Mouse (Mus musculus) heart, embryonic 14.5 days (tissue): ENCODE data around the gene Cdc42ep3. TPM values are rescaled to one million over a fixed set of nuclear protein-coding genes. Genes with fewer than 3 reads are reported as not detected.

Experiments used
- ATAC-seq: fragments of 200-750 bp; cut with Nextera tagmentation; 2 replicates; pipeline ENCODE4 v1.8.0; 2017; ENCODE audit warnings: low read depth, moderate TSS enrichment; ENCODE audit not compliant: insufficient number of reproducible peaks, insufficient read depth, low FRiP score
- H3K27ac ChIP-seq, 2 experiments: fragments of 200-500 bp in 1 of 2; fragments of 300-500 bp in 1 of 2; sonication (generic) in 1 of 2; replicated peaks in 1 of 2; 2 replicates each; pipeline ENCODE4 v1.5.1; 2012 to 2014; ENCODE audit warnings: low read depth in 2 of 2, low read length in 2 of 2, control low read depth in 1 of 2, mild to moderate bottlenecking in 1 of 2, mixed read lengths in 1 of 2; ENCODE audit not compliant: control insufficient read depth in 1 of 2, insufficient read depth in 1 of 2
- H3K27me3 ChIP-seq: fragments of 300-500 bp; sonication (generic); 2 replicates; pipeline ENCODE4 v1.6.1; 2014; ENCODE audit warnings: mild to moderate bottlenecking, low read length, control low read depth; ENCODE audit not compliant: control insufficient read depth, insufficient read depth
- H3K36me3 ChIP-seq: fragments of 300-500 bp; sonication (generic); 2 replicates; pipeline ENCODE4 v1.6.1; 2014; ENCODE audit warnings: mild to moderate bottlenecking, control low read depth, low read length, mixed read lengths; ENCODE audit not compliant: control insufficient read depth, insufficient read depth
- H3K4me1 ChIP-seq, 2 experiments: fragments of 200-500 bp in 1 of 2; fragments of 300-500 bp in 1 of 2; sonication (generic) in 1 of 2; 2 replicates each; pipeline ENCODE4 v1.6.1; 2012 to 2014; ENCODE audit warnings: low read length in 2 of 2, control low read depth in 1 of 2, mixed read lengths in 1 of 2; ENCODE audit not compliant: control insufficient read depth in 2 of 2, insufficient read depth in 2 of 2
- H3K4me2 ChIP-seq: fragments of 300-500 bp; sonication (generic); 2 replicates; pipeline ENCODE4 v1.6.1; 2014; ENCODE audit warnings: mild to moderate bottlenecking, low read length
- H3K4me3 ChIP-seq, 2 experiments: fragments of 200-500 bp in 1 of 2; fragments of 300-500 bp in 1 of 2; sonication (generic) in 1 of 2; 2 replicates each; pipeline ENCODE4 v1.5.1; 2012 to 2014; ENCODE audit warnings: low read length in 2 of 2, mild to moderate bottlenecking in 2 of 2, control low read depth in 1 of 2, low read depth in 1 of 2, moderate library complexity in 1 of 2; ENCODE audit not compliant: control insufficient read depth in 1 of 2, insufficient read depth in 1 of 2
- H3K9ac ChIP-seq: fragments of 300-500 bp; sonication (generic); 2 replicates; pipeline ENCODE4 v1.6.1; 2014; ENCODE audit warnings: mild to moderate bottlenecking, low read length
- H3K9me3 ChIP-seq: fragments of 300-500 bp; sonication (generic); 2 replicates; pipeline ENCODE4 v1.6.1; 2016; ENCODE audit warnings: low read length, control low read depth; ENCODE audit not compliant: control insufficient read depth
- WGBS: fragments of 180-500 bp; shearing (Covaris S2); extraction: QIAGEN DNeasy Blood & Tissue Kit; methylation state at CpG from one replicate; pipeline ENCODE4 v1.1.7; 2014; 5-methylcytosine and 5-hydroxymethylcytosine counted together
- polyA plus RNA-seq: library from polyadenylated mRNA; unstranded; fragments of >200 nt; fragmentation: Nextera tagmentation; extraction: Ambion mirVana; gene quantifications from 2 replicates; pipeline ENCODE4 v1.2.1, GENCODE M21; 2014

The Cdc42ep3 gene
- polyA plus RNA-seq, 1 experiment from 2014 or later, result 69.4 TPM

GRCm38 (mm10) chr17:79353446-79354173 lies 1.3 kb downstream of the Cdc42ep3 start:
- H3K4me1 ChIP-seq, result peaks cover 21 to 48% of the 10 kb centered on the region in 2 experiments
- peak overlapping the region; percentile 90 to 96 for H3K27ac ChIP-seq
- ATAC-seq, result no peak
- peak overlapping the region; percentile 68 to 82 for H3K4me3 ChIP-seq
- H3K9ac ChIP-seq, result peak overlapping the region; percentile 96
- H3K36me3 ChIP-seq, result peaks cover 22% of the 10 kb centered on the region
- no peaks in the 10 kb centered on the region for H3K9me3 ChIP-seq
- H3K4me2 ChIP-seq, result peak overlapping the region; percentile 100
- no peaks in the 10 kb centered on the region for H3K27me3 ChIP-seq
- 8% methylated on average over 16 of the region's 16 CpGs for WGBS

- peak overlapping the region in 1 of 2 experiments; percentile 6; a peak in 1 of 4 replicates for H3K27ac ChIP-seq
- peak overlapping the region; percentile 32 for H3K4me2 ChIP-seq
- peaks cover 48% of the 10 kb centered on the region for H3K36me3 ChIP-seq
- 17% methylated on average over 11 of the region's 11 CpGs for WGBS
- peaks cover 22 to 68% of the 10 kb centered on the region in 2 experiments for H3K4me1 ChIP-seq
- no peak for ATAC-seq
- no peaks in the 10 kb centered on the region for H3K9me3 ChIP-seq
- H3K4me3 ChIP-seq, result no peak overlapping the region
- H3K9ac ChIP-seq, result no peak overlapping the region
- no peaks in the 10 kb centered on the region for H3K27me3 ChIP-seq
These were observed 4.1 kb downstream of the Cdc42ep3 start for GRCm38 (mm10) chr17:79350751-79351191.

- H3K4me2 ChIP-seq, result no peak overlapping the region
- WGBS, result 73% methylated on average over 4 of the region's 4 CpGs
- no peak for ATAC-seq
- H3K27ac ChIP-seq, result no peak overlapping the region
- no peak overlapping the region for H3K4me3 ChIP-seq
- H3K9ac ChIP-seq, result no peak overlapping the region; the same call in 1 of the 2 replicates
- peaks cover 54% of the 10 kb centered on the region for H3K36me3 ChIP-seq
- H3K27me3 ChIP-seq, result no peaks in the 10 kb centered on the region
- no peaks in the 10 kb centered on the region for H3K9me3 ChIP-seq
- H3K4me1 ChIP-seq, result peaks cover 22 to 80% of the 10 kb centered on the region in 2 experiments
These were observed 5.5 kb downstream of the Cdc42ep3 start for GRCm38 (mm10) chr17:79349371-79349770.

GRCm38 (mm10) chr17:79347920-79348589 lies 6.8 kb downstream of the Cdc42ep3 start:
- Histone ChIP-seq H3K36me3 (peaks cover 54% of the 10 kb centered on the region), H3K27me3 (no peaks in the 10 kb centered on the region), H3K4me2 (no peak overlapping the region), H3K9ac (0 out of 2 replicates have a peak overlapping the region, but pooled peaks have one; percentile 16), H3K4me3 (no peak overlapping the region), H3K27ac (no peak overlapping the region; a peak in 1 of 4 replicates), H3K4me1 (peaks cover 26 to 90% of the 10 kb centered on the region in 2 experiments), H3K9me3 (no peaks in the 10 kb centered on the region)
- WGBS, result 59% methylated on average over 7 of the region's 7 CpGs
- no peak for ATAC-seq

GRCm38 (mm10) chr17:79347291-79347690 lies 7.6 kb downstream of the Cdc42ep3 start:
- H3K27me3 ChIP-seq, result no peaks in the 10 kb centered on the region
- 56% methylated on average over 4 of the region's 4 CpGs for WGBS
- no peak for ATAC-seq
- H3K9ac ChIP-seq, result no peak overlapping the region
- H3K36me3 ChIP-seq, result peaks cover 54% of the 10 kb centered on the region
- no peak overlapping the region for H3K4me2 ChIP-seq
- H3K9me3 ChIP-seq, result no peaks in the 10 kb centered on the region
- H3K4me3 ChIP-seq, result no peak overlapping the region
- no peak overlapping the region for H3K27ac ChIP-seq
- peaks cover 23 to 91% of the 10 kb centered on the region in 2 experiments for H3K4me1 ChIP-seq

- H3K4me3 ChIP-seq, result no peak overlapping the region
These were observed 9.7 kb downstream of the Cdc42ep3 start for GRCm38 (mm10) chr17:79345001-79345709.

GRCm38 (mm10) chr17:79343334-79343946 lies 11.5 kb downstream of the Cdc42ep3 start:
- Histone ChIP-seq H3K4me2 (no peak overlapping the region), H3K9ac (no peak overlapping the region), H3K27me3 (no peaks in the 10 kb centered on the region), H3K36me3 (peaks cover 31% of the 10 kb centered on the region), H3K27ac (no peak overlapping the region; a peak in 1 of 4 replicates), H3K9me3 (no peaks in the 10 kb centered on the region), H3K4me3 (no peak overlapping the region), H3K4me1 (peaks cover 15 to 72% of the 10 kb centered on the region in 2 experiments)
- no peak for ATAC-seq
- WGBS, result 47% methylated on average over 5 of the region's 5 CpGs

More at GRCm38 (mm10) chr17:79345001-79345709, 9.7 kb downstream of the Cdc42ep3 start:
- no peak for ATAC-seq
- Histone ChIP-seq H3K27ac (no peak overlapping the region), H3K36me3 (peaks cover 47% of the 10 kb centered on the region), H3K4me1 (peaks cover 17 to 75% of the 10 kb centered on the region in 2 experiments), H3K9me3 (no peaks in the 10 kb centered on the region), H3K9ac (no peak overlapping the region), H3K4me2 (no peak overlapping the region), H3K27me3 (no peaks in the 10 kb centered on the region)
- WGBS, result 89% methylated on average over 25 of the region's 25 CpGs
